Mouse (Mus musculus) CH12.LX (cell line): ENCODE data around the gene Plk3. TPM values are rescaled to one million over a fixed set of nuclear protein-coding genes. Genes with fewer than 3 reads are reported as not detected.

ENCODE experiments used
- DNase-seq: peaks from one replicate; pipeline ENCODE4 v3.0.0-alpha.2; 2013; ENCODE audit errors: extremely low read depth
- H3K27ac ChIP-seq: 2 replicates; pipeline ENCODE4 v1.5.1; 2012; ENCODE audit warnings: low read depth, mild to moderate bottlenecking, control low read depth, moderate library complexity; ENCODE audit not compliant: insufficient read depth
- H3K27me3 ChIP-seq: replicated peaks from 2 replicates; pipeline ENCODE3; 2012; ENCODE audit warnings: inconsistent platforms
- H3K36me3 ChIP-seq, 2 experiments: replicated peaks in 1 of 2; 2 replicates each; pipeline versions ENCODE3 to v1.6.1; 2012; ENCODE audit warnings: inconsistent platforms in 1 of 2, low read length in 1 of 2, mild to moderate bottlenecking in 1 of 2, mixed read lengths in 1 of 2, moderate library complexity in 1 of 2; ENCODE audit not compliant: control insufficient read depth in 1 of 2, insufficient read depth in 1 of 2
- H3K4me1 ChIP-seq, 2 experiments: 2 replicates each; pipeline ENCODE4 v1.6.1; 2012; ENCODE audit warnings: inconsistent platforms in 1 of 2, moderate library complexity in 1 of 2; ENCODE audit not compliant: insufficient read depth in 2 of 2, control insufficient read depth in 1 of 2
- H3K4me2 ChIP-seq: 2 replicates; pipeline ENCODE4 v1.6.1; 2012; ENCODE audit warnings: low read depth, mild to moderate bottlenecking, control low read depth; ENCODE audit not compliant: poor library complexity, insufficient read depth, severe bottlenecking
- H3K4me3 ChIP-seq, 3 experiments: fragments of 150-350 bp in 1 of 3; sonication (generic) in 1 of 3; replicated peaks in 1 of 3; 2 replicates each; pipeline versions ENCODE3 to v1.5.1; 2011 to 2012; ENCODE audit warnings: low read depth in 2 of 3, low read length in 2 of 3, mild to moderate bottlenecking in 2 of 3, moderate library complexity in 2 of 3, control low read depth in 1 of 3, improper control_type of control experiment in 1 of 3, inconsistent platforms in 1 of 3, mixed read lengths in 1 of 3; ENCODE audit not compliant: poor library complexity in 1 of 3
- H3K79me2 ChIP-seq: replicated peaks from 2 replicates; pipeline ENCODE4 v1.6.1; 2012; ENCODE audit warnings: mild to moderate bottlenecking, moderate library complexity; ENCODE audit not compliant: control insufficient read depth, poor library complexity, insufficient read depth, severe bottlenecking; ENCODE audit errors: extremely low read depth
- H3K9ac ChIP-seq: 2 replicates; pipeline ENCODE4 v1.6.1; 2012; ENCODE audit warnings: low read depth, mild to moderate bottlenecking, control low read depth, moderate library complexity; ENCODE audit not compliant: insufficient read depth
- H3K9me3 ChIP-seq: replicated peaks from 2 replicates; pipeline ENCODE3; 2012; ENCODE audit warnings: low read length, inconsistent platforms, mixed read lengths
- BHLHE40 ChIP-seq: IDR thresholded peaks from 2 replicates; pipeline ENCODE4 v1.6.1; 2011; ENCODE audit warnings: mild to moderate bottlenecking, low read depth, low read length, improper control_type of control experiment
- CTCF ChIP-seq, 2 experiments: IDR thresholded peaks in 1 of 2; conservative IDR thresholded peaks in 1 of 2; 2 replicates each; pipeline ENCODE4 v1.5.1; 2011 to 2012; ENCODE audit warnings: low read depth in 2 of 2, low read length in 2 of 2, improper control_type of control experiment in 1 of 2, inconsistent platforms in 1 of 2, mild to moderate bottlenecking in 1 of 2, moderate library complexity in 1 of 2
- E2F4 ChIP-seq: IDR thresholded peaks from 2 replicates; pipeline ENCODE4 v1.6.1; 2011; ENCODE audit warnings: low read depth, low read length, improper control_type of control experiment; ENCODE audit not compliant: insufficient replicate concordance
- ELF1 ChIP-seq: IDR thresholded peaks from 2 replicates; pipeline ENCODE4 v1.6.1; 2014; ENCODE audit warnings: low read depth, mild to moderate bottlenecking, inconsistent platforms, low read length, improper control_type of control experiment
- EP300 ChIP-seq: IDR thresholded peaks from 2 replicates; pipeline ENCODE4 v1.6.1; 2011; ENCODE audit warnings: low read length, improper control_type of control experiment
- MAFK ChIP-seq: IDR thresholded peaks from 2 replicates; pipeline ENCODE4 v1.6.1; 2011; ENCODE audit warnings: low read length, improper control_type of control experiment; ENCODE audit not compliant: insufficient replicate concordance
- MAX ChIP-seq: IDR thresholded peaks from 2 replicates; pipeline ENCODE4 v1.6.1; 2011; ENCODE audit warnings: low read length, improper control_type of control experiment
- MAZ ChIP-seq: IDR thresholded peaks from 2 replicates; pipeline ENCODE4 v1.6.1; 2012; ENCODE audit warnings: low read depth, mild to moderate bottlenecking, inconsistent platforms, low read length, improper control_type of control experiment, moderate library complexity
- MXI1 ChIP-seq: IDR thresholded peaks from 2 replicates; pipeline ENCODE4 v1.6.1; 2011; ENCODE audit warnings: mild to moderate bottlenecking, low read depth, low read length, improper control_type of control experiment
- MYC ChIP-seq: IDR thresholded peaks from 2 replicates; pipeline ENCODE4 v1.6.1; 2011; ENCODE audit warnings: low read depth, mild to moderate bottlenecking, improper control_type of control experiment, low read length
- NELFE ChIP-seq: IDR thresholded peaks from 2 replicates; pipeline ENCODE4 v1.6.1; 2011; ENCODE audit warnings: low read depth, low read length, improper control_type of control experiment
- PAX5 ChIP-seq: IDR thresholded peaks from 2 replicates; pipeline ENCODE4 v1.6.1; 2012; ENCODE audit warnings: low read length, inconsistent platforms, mixed read lengths
- POLR2A ChIP-seq: IDR thresholded peaks from 2 replicates; pipeline ENCODE4 v1.6.1; 2011; ENCODE audit warnings: low read depth, mild to moderate bottlenecking, improper control_type of control experiment, low read length
- RAD21 ChIP-seq: IDR thresholded peaks from 2 replicates; pipeline ENCODE4 v1.6.1; 2011; ENCODE audit warnings: low read depth, mild to moderate bottlenecking, low read length, improper control_type of control experiment, moderate library complexity
- RCOR1 ChIP-seq: conservative IDR thresholded peaks from 2 replicates; pipeline ENCODE4 v1.6.1; 2012; ENCODE audit warnings: low read depth, mild to moderate bottlenecking, inconsistent platforms, low read length, improper control_type of control experiment
- SIN3A ChIP-seq: IDR thresholded peaks from 2 replicates; pipeline ENCODE4 v1.6.1; 2012; ENCODE audit warnings: low read length, improper control_type of control experiment, inconsistent platforms
- TBP ChIP-seq: conservative IDR thresholded peaks from 2 replicates; pipeline ENCODE4 v1.6.1; 2011; ENCODE audit warnings: low read depth, low read length, improper control_type of control experiment
- TCF12 ChIP-seq: IDR thresholded peaks from 2 replicates; pipeline ENCODE4 v1.6.1; 2014; ENCODE audit warnings: low read depth, mild to moderate bottlenecking, inconsistent platforms, low read length, improper control_type of control experiment
- UBTF ChIP-seq: IDR thresholded peaks from 2 replicates; pipeline ENCODE4 v1.6.1; 2012; ENCODE audit warnings: low read depth, mild to moderate bottlenecking, inconsistent platforms, low read length, improper control_type of control experiment, moderate library complexity
- USF1 ChIP-seq: IDR thresholded peaks from 2 replicates; pipeline ENCODE4 v1.6.1; 2014; ENCODE audit warnings: low read depth, mild to moderate bottlenecking, inconsistent platforms, low read length, improper control_type of control experiment
- USF2 ChIP-seq: conservative IDR thresholded peaks from 2 replicates; pipeline ENCODE4 v1.6.1; 2011; ENCODE audit warnings: low read depth, low read length, improper control_type of control experiment
- ZC3H11A ChIP-seq: IDR thresholded peaks from 2 replicates; pipeline ENCODE4 v1.6.1; 2012; ENCODE audit warnings: low read depth, mild to moderate bottlenecking, inconsistent platforms, low read length, improper control_type of control experiment
- ZKSCAN1 ChIP-seq: IDR thresholded peaks from 2 replicates; pipeline ENCODE4 v1.6.1; 2012; ENCODE audit warnings: low read depth, inconsistent platforms, low read length, improper control_type of control experiment, borderline replicate concordance
- ZMIZ1 ChIP-seq: IDR thresholded peaks from 2 replicates; pipeline ENCODE4 v1.6.1; 2012; ENCODE audit warnings: low read depth, mild to moderate bottlenecking, inconsistent platforms, low read length, improper control_type of control experiment
- dilution Hi-C: fragments of 300-500 bp; cut with MboI; formaldehyde crosslinking; loops from 2 replicates; pipeline ENCODE4 v1.14.3; 2020; ENCODE audit warnings: low sequenced_read_pairs; ENCODE audit not compliant: extremely low pct_unique_long_range_greater_than_20kb, extremely low pct_ligation_motif_present
- in situ Hi-C: fragments of 300-500 bp; cut with MboI; formaldehyde crosslinking; loops from 3 replicates; pipeline ENCODE4 v1.14.3; 2019; ENCODE audit warnings: low sequenced_read_pairs, low pct_ligation_motif_present, low pct_unique_long_range_greater_than_20kb, mixed read lengths
- polyA plus RNA-seq: library from polyadenylated mRNA; unstranded; fragments of >175 nt; gene quantifications from 2 replicates; pipeline ENCODE4 v1.2.1, GENCODE M21; 2012; ENCODE audit warnings: low read depth; ENCODE audit not compliant: insufficient read length
- total RNA-seq, 2 experiments: library from RNA; depleted of rRNA; stranded (reverse); fragments of 300-350 nt in 1 of 2; fragments of >200 nt in 1 of 2; gene quantifications; 2 replicates each; pipeline ENCODE4 v1.2.3; 2012 to 2014

Gene Plk3
- total and polyA plus RNA-seq, 3 experiments: 8.8 to 18.5 (median 12.0) TPM

DNA sequence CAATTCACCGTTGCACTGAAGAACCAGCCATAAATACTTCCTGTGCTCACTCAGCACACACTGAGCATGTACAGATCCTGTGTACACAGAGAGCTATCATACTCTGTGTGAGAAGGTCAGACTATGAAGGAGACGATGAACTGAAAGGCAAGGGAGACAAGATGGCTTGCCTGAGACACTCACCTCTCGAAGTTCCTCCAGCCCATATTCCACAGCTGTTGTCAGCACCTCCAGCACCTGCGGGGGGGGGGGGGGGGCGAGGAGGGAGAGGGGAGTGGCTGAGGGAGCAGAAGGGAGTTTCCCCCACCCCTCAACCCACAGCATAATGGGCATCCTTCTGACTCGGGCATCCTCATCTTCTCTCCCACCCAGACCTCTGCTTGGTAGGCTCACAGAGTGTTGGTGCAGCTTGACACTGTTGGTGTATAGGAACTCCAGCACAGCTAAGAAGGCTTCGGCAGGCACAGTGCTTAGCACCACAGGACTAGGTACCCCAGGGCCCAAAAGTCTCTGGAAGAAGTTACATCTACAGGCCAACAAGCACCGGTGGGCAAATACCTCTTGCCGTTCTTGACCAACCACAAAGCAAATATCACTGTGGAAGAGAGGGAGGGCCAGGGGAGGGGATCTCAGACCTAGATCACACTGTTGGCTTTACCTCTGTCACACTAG lies 10.1 kb downstream of the Plk3 start (continued):
- TF ChIP-seq MAZ (peak; percentile 84; the same call in 1 of the 2 replicates), TBP (no peak), NELFE (peak; percentile 53; the same call in 1 of the 2 replicates), ZMIZ1 (no peak), BHLHE40 (0 out of 2 replicates have a peak, but pooled peaks have one; percentile 26), ELF1 (no peak), PAX5 (no peak)

DNA sequence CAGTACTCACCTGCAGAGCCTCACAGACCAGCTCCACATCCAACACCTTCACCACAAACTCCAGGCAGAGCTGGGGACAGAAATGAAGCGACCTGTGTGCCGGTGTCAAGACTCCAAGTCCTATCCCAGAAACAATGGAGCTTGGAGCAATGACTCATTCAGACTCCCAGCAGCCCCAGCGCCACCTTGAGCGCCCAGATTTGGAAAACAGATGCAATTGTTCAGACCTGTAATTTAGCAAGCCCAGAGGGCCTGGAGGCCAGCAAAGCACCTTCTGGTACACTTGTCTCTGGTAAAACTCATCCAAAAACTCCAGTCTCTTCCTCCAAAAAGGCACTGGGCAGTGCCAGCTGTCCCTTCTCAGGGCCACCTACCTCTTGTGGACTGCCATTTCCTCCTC lies 11.6 kb downstream of the Plk3 start:
- peaks cover 5 to 19% of the 10 kb centered on the region in 2 experiments for H3K36me3 ChIP-seq
- dilution Hi-C loops: no loop called here
- in situ Hi-C loops: no loop called here
- peaks cover 8% of the 10 kb centered on the region; the same call in 1 of the 2 replicates for H3K79me2 ChIP-seq
- no peak for DNase-seq
- peak overlapping the region; percentile 54; the same call in 1 of the 2 replicates for H3K9ac ChIP-seq
- H3K9me3 ChIP-seq: no peaks in the 10 kb centered on the region
- no peaks in the 10 kb centered on the region for H3K27me3 ChIP-seq
- H3K4me2 ChIP-seq: peak overlapping the region; percentile 37
- TF ChIP-seq RAD21 (no peak), SIN3A (no peak), EP300 (no peak), ZC3H11A (no peak), MAX (no peak), CTCF (conservative IDR thresholded peaks at IDR 0.05 in 1 of 2, IDR thresholded peaks at IDR 0.05 in 1 of 2; ENCODE audit: low read depth in 2 of 2, low read length in 2 of 2) (no peak), RCOR1 (no peak), USF2 (no peak), ZKSCAN1 (no peak), USF1 (no peak), PAX5 (no peak), POLR2A (no peak), MAFK (no peak), TCF12 (no peak), MYC (no peak), MXI1 (no peak), E2F4 (no peak), UBTF (no peak)
- H3K27ac ChIP-seq: peak overlapping the region; percentile 29; the same call in 1 of the 2 replicates
- peaks cover 17 to 66% of the 10 kb centered on the region in 2 experiments for H3K4me1 ChIP-seq
- H3K4me3 ChIP-seq: peak overlapping the region in 1 of 3 experiments; percentile 27
